Mouse (Mus musculus): ENCODE results near the gene Olfr869.

The Olfr869 gene

GRCm38 (mm10) chr9:20128709-20129108 lies at the start of gene Olfr869:
Olfr869 (plus strand) TSS chr9:20129009.
- no peak for DNase-seq (ENCODE audit: inconsistent age in 2 of 2, low spot score in 1 of 2)

DNA sequence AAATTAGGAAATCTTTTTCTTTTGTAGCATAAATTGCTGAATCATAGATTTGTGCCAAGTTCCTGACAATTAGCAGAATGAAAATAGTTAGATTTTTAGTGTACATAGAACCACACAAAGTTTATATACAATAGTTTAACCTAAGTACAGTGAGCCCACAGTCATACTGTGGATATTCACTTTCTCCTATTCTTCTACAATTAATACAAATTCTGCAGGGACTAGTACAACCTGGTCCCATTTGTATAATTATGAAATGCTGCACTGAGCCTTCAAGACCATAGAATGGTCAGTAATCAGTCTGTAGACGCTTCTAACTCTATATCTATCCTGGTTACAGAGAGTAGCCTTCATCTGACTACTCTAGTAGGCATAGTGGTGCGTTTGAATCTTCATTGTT lies 30.5 kb upstream of the Olfr869 start, which contains the start of gene Olfr868:
Olfr868 (plus strand) TSS at position 301 of the 400 bp plus-strand sequence.
- no peak for DNase-seq (ENCODE audit: inconsistent age in 2 of 2, low spot score in 1 of 2)

- no peak for DNase-seq (ENCODE audit: inconsistent age in 2 of 2, low spot score in 1 of 2)
These were observed 20.9 kb downstream of the Olfr869 start for GRCm38 (mm10) chr9:20149706-20150105.

GRCm38 (mm10) chr9:20173957-20174356 lies 45.1 kb downstream of the Olfr869 start, which contains the start of gene Olfr870:
Olfr870 (minus strand) TSS chr9:20174057.
- DNase-seq (ENCODE audit: inconsistent age in 2 of 2, low spot score in 1 of 2), result no peak

DNA sequence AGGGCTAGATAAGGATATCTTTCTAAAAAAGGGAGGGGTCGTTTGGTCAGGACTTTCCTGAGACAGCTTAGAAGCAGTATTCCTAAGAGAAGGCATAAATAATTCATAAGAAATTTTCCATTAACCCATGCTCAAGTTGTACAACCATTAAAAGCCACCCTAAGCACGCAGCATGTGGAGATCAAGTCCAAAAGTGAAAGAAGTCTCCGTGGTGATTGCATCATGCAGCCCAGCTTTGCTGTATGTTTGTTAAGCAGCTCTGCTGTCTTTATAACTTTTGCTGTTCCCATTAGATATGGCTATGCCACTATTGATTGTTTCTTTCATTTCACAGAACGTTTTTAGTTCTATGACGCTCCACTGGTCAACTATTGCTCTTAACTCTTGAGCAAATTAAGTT lies 50.7 kb downstream of the Olfr869 start:
- no peak for DNase-seq (ENCODE audit: inconsistent age in 2 of 2, low spot score in 1 of 2)
